Mouse (Mus musculus) frontal cortex, adult 2 months (tissue): ENCODE results near the gene Gm9611. TPM values are rescaled to one million over a fixed set of nuclear protein-coding genes. Genes with fewer than 3 reads are reported as not detected.
"Not testable (repeated sequence)": the region's sequence is repeated elsewhere in the genome, so short reads cannot be mapped to it uniquely, and the experiment has no call there.

Experiments
- DNase-seq, 2 experiments: peaks; one replicate each; pipeline ENCODE4 v3.0.0; 2022; ENCODE audit warnings: low spot score in 1 of 2; ENCODE audit errors: extremely low spot score in 1 of 2
- polyA plus RNA-seq: library from polyadenylated mRNA; depleted of rRNA; stranded (reverse); fragments of >200 nt; gene quantifications from 2 replicates; pipeline ENCODE4 v1.2.3, GENCODE M21; 2012; rRNA removed

Gm9611 gene
- not detected in 2 replicates for polyA plus RNA-seq

DNA sequence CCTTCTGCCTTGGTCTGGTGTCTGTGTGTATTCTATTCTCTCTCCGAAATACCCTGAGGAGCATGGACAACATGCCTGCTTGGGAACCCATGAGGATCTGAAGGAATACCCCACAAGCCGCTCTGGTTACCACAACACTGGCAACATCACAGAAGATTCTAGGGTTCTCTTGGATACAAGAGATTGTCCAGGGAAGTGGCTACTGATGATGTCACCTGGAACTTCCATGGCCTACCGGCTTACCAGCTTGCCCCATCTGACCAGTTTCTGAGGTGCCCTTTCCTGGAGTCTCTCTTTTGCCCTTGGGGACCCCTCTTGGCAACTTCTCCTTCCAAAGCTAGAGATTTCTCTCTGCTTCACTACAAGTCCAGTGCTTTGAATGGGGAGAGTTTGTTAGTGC is at the start of gene Gm9611:
Gene Gm9611, minus strand, starts transcription at position 101 of the 400 bp plus-strand sequence.
- DNase-seq, result not testable (repeated sequence)

DNA sequence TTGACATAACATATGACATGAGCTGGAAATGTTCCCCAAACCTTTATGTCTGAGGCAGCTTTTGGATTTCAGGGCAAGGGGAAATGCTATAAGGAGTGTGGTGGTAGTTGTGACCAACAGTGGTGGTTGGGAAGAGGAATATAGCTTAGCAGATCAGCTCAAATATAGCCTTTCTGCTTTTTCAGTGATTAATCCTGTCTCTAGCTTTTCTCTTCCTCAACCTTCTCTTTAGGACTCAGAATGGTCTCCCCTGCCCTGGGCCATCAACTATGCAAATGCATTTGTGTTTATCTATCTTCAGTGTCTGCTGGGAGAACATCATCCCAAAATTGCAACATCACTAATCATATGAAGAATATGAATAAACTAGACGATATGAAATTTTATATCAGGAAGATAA is 12.8 kb upstream of the Gm9611 start, which contains the start of gene Gm7995:
Gene Gm7995, plus strand, starts transcription at position 301 of the 400 bp plus-strand sequence.
- DNase-seq, result not testable (repeated sequence)

DNA sequence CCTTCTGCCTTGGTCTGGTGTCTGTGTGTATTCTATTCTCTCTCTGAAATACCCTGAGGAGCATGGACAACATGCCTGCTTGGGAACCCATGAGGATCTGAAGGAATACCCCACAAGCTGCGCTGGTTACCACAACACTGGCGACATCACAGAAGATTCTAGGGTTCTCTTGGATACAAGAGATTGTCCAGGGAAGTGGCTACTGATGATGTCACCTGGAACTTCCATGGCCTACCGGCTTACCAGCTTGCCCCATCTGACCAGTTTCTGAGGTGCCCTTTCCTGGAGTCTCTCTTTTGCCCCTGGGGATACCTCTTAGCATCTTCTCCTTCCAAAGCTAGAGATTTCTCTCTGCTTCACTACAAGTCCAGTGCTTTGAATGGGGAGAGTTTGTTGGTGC is 37.2 kb downstream of the Gm9611 start, which contains the start of gene Gm17026:
Gene Gm17026, minus strand, starts transcription at position 101 of the 400 bp plus-strand sequence.
- not testable (repeated sequence) for DNase-seq

Other genes with a start within 250 kb of the Gm9611 start
- gene Gm7951, start 180.0 kb downstream of the Gm9611 start, polyA plus RNA-seq, result not detected in 2 replicates
- gene Gm17027, start 134.7 kb downstream of the Gm9611 start, polyA plus RNA-seq, result not detected in 2 replicates
- gene Gm3573, start 106.6 kb downstream of the Gm9611 start, polyA plus RNA-seq, result not detected in 2 replicates
- gene Gm17026, start 37.3 kb downstream of the Gm9611 start, polyA plus RNA-seq, result not detected in 2 replicates
- gene Gm7995, start 12.9 kb upstream of the Gm9611 start, polyA plus RNA-seq, result not detected in 2 replicates
- gene Gm8005, start 142.3 kb upstream of the Gm9611 start, polyA plus RNA-seq, result not detected in 2 replicates
- gene Gm8011, start 166.5 kb upstream of the Gm9611 start, polyA plus RNA-seq, result not detected in 2 replicates
- gene Gm8020, start 205.0 kb upstream of the Gm9611 start, polyA plus RNA-seq, result not detected in 2 replicates
- gene Gm8024, start 226.9 kb upstream of the Gm9611 start, polyA plus RNA-seq, result 0.14 and 0.19 TPM in 2 replicates